ENCODE assay signal across 8 mouse cellular contexts in genomic region chr13:92130994-92131383, GRCm38 (mm10). TPM values are rescaled to one million over a fixed set of nuclear protein-coding genes. Genes with fewer than 3 reads are reported as not detected.
DNase-seq lines count a peak whose midpoint lies in the region; ATAC-seq and TF ChIP-seq lines count a peak whose summit lies in the region.

No protein-coding gene starts in this region.

- peak overlapping the region; percentile 94 for H3K4me3 ChIP-seq in cortical plate, adult 2 months (ENCODE audit: insufficient read depth, low read length)
- H3K4me3 ChIP-seq in heart, embryonic 13.5 days = peak overlapping the region; percentile 68
- peak overlapping the region; percentile 74 for H3K4me3 ChIP-seq in left cerebral cortex, adult 2 months
- H3K4me3 ChIP-seq in midbrain, postnatal 0 days (ENCODE audit: low read depth, low read length) = peak overlapping the region; percentile 75

- WGBS in heart, embryonic 13.5 days = 7% methylated on average over 22 of the region's 22 CpGs
- 10% methylated on average over 22 of the region's 22 CpGs for WGBS in midbrain, postnatal 0 days

- intact Hi-C loops in left cerebral cortex, adult 2 months (cut with DNase I) = loop anchor here (2.0 to 5.0 kb wide), 2 partner anchors 66 to 222 kb away; no protein-coding TSS in a partner anchor

- ATAC-seq in heart, embryonic 13.5 days (ENCODE audit: extremely low read depth, insufficient number of reproducible peaks, low FRiP score, low TSS enrichment) = no peak
- ATAC-seq in midbrain, postnatal 0 days (ENCODE audit: low FRiP score) = peak; percentile 64

- H3K9ac ChIP-seq in heart, embryonic 13.5 days = peak overlapping the region; percentile 76
- H3K9ac ChIP-seq in midbrain, postnatal 0 days (replicated peaks; ENCODE audit: low read length, poor library complexity, severe bottlenecking) = peak overlapping the region; percentile 63

- H3K4me2 ChIP-seq in heart, embryonic 13.5 days = peak overlapping the region; percentile 95
- H3K4me2 ChIP-seq in midbrain, postnatal 0 days (ENCODE audit: low read depth, low read length, poor library complexity, severe bottlenecking) = peak overlapping the region; percentile 85

- peak overlapping the region; percentile 83 for H3K27ac ChIP-seq in cortical plate, adult 2 months (ENCODE audit: insufficient read depth, low read length)
- H3K27ac ChIP-seq in heart, embryonic 13.5 days (replicated peaks) = no peak overlapping the region
- H3K27ac ChIP-seq in left cerebral cortex, adult 2 months = peak overlapping the region; percentile 89
- peak overlapping the region; percentile 75; the same call in 1 of the 2 replicates for H3K27ac ChIP-seq in midbrain, postnatal 0 days (ENCODE audit: low read depth, low read length)

- peaks cover 30% of the 10 kb centered on the region for H3K27me3 ChIP-seq in heart, embryonic 13.5 days (replicated peaks)
- no peaks in the 10 kb centered on the region for H3K27me3 ChIP-seq in midbrain, postnatal 0 days (ENCODE audit: insufficient read depth, low read length)

- TF ChIP-seq CTCF in cortical plate, adult 2 months (IDR thresholded peaks at IDR 0.05; ENCODE audit: extremely low read depth, insufficient read depth, low read length) = no peak
- TF ChIP-seq CTCF in left cerebral cortex, adult 2 months (IDR thresholded peaks at IDR 0.05) = no peak
- TF ChIP-seq CTCF in midbrain, postnatal 0 days (IDR thresholded peaks at IDR 0.05) = no peak

- no peak for TF ChIP-seq POLR2A in cortical plate, adult 2 months (IDR thresholded peaks at IDR 0.05; ENCODE audit: extremely low read depth, insufficient read depth, low read length)

- H3K36me3 ChIP-seq in heart, embryonic 13.5 days = no peaks in the 10 kb centered on the region
- H3K36me3 ChIP-seq in midbrain, postnatal 0 days (ENCODE audit: insufficient read depth, low read length) = no peaks in the 10 kb centered on the region

- peaks cover 3% of the 10 kb centered on the region for H3K4me1 ChIP-seq in cortical plate, adult 2 months (ENCODE audit: control insufficient read depth, insufficient read depth, low read length)
- peaks cover 4% of the 10 kb centered on the region; the same call in 1 of the 2 replicates for H3K4me1 ChIP-seq in heart, embryonic 13.5 days
- H3K4me1 ChIP-seq in midbrain, postnatal 0 days (ENCODE audit: insufficient read depth, low read length) = peaks cover 4% of the 10 kb centered on the region; the same call in 1 of the 2 replicates

- peak; percentile 13 to 35 for DNase-seq in left cerebral cortex, adult 18-20 months (ENCODE audit: low spot score in 2 of 2)
- DNase-seq in left cerebral cortex, adult 11 months (ENCODE audit: low spot score) = no peak
- DNase-seq in left cerebral cortex, adult 2 months (ENCODE audit: extremely low spot score in 1 of 2, low spot score in 2 of 2) = peak in 1 of 2 experiments; percentile 20
- peak; percentile 9 for DNase-seq in midbrain, postnatal 0 days (ENCODE audit: low spot score)
- DNase-seq in B cell, adult 2 months = no peak
- no peak for DNase-seq in spleen, adult 18-20 months

- no peaks in the 10 kb centered on the region for H3K9me3 ChIP-seq in heart, embryonic 13.5 days
- no peaks in the 10 kb centered on the region for H3K9me3 ChIP-seq in midbrain, postnatal 0 days (ENCODE audit: low read length)

RNA-seq across cellular contexts. Expression of gene Rasgrf2, which starts 0.5 kb away (rescaled TPM):
- 100 to 1,000 TPM; 214 to 247 TPM for total RNA-seq in left cerebral cortex, adult 18-20 months (2021)
- 80.2 and 80.6 TPM in 2 replicates for polyA plus RNA-seq in cortical plate, adult 2 months (2012; rRNA removed)
- 0.25 and 0.27 TPM in 2 replicates for polyA plus RNA-seq in heart, embryonic 13.5 days (2015; fragmentation: Nextera tagmentation; extraction: Ambion mirVana)
- 100 to 1,000 TPM; 233 to 235 TPM for total RNA-seq in left cerebral cortex, adult 2 months (2021)
- 103 and 105 TPM in 2 replicates for total RNA-seq in midbrain, postnatal 0 days (2014; rRNA removed)
- 14.9 and 16.7 TPM in 2 replicates for polyA plus RNA-seq in midbrain, postnatal 0 days (2015; fragmentation: Nextera tagmentation; extraction: Ambion mirVana)

Comparison
In these comparisons a context has a peak if more than half of its experiments do, and no peak if none do; other contexts are left out.
1. DNase-seq: peak in left cerebral cortex, adult 18-20 months (2 of 2) and midbrain, postnatal 0 days (single experiment); none in left cerebral cortex, adult 11 months (single experiment), B cell, adult 2 months (0 of 2) and spleen, adult 18-20 months (0 of 2).
2. Peak in every context shown above with its lines, with median percentiles within 50 percentile points of each other: H3K4me3 ChIP-seq.